Mouse (Mus musculus): ENCODE measurements at regions not wholly inside any gene's neighbourhood (a gene's known extent, or its start where the extent isn't known, plus 50 kb on each side); places are given as distances from the start of the nearest gene placed in this dataset.

DNA sequence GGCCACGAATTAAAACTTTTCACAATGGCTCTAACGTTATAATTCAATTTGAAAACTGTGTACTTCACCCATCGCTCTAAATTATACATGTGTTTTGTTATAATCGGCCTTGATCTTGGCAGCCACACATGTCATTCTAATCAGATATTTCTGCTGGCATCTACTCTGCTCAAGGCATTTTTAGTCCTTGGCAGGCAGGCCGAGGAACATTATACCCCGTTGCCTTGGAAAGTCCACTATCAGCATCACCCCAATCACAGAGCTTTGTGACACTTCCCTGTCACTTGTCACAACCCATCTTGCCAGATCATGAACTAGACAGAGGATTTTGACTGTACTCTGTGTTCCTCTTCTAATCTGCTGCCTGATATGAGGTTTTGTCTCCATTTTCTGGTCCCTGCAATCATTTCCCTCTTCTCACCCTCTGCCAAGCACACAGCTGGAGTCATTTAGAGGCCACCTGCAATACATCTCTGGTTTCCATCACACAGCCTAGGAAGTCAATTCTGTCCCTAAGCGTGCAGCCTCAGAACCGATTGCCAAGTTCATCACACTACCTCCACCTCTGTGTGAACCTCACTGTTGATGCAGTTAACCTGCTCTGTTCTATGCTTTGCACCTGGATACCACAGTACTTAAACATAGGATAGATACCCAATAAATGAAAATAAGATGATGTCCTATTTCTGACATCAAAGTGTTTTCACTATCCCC lies 923.7 kb downstream of the Stpg2 start:
- TF ChIP-seq REST (IDR thresholded peaks at IDR 0.05; ENCODE audit: insufficient read depth, insufficient read length) (no peak), USF1 (IDR thresholded peaks at IDR 0.05; ENCODE audit: low read depth) (no peak), E2F4 (IDR thresholded peaks at IDR 0.05; ENCODE audit: insufficient read depth) (no peak), CEBPB (IDR thresholded peaks at IDR 0.05; ENCODE audit: insufficient read depth, poor library complexity, severe bottlenecking) (no peak), MAX (IDR thresholded peaks at IDR 0.05; ENCODE audit: low read depth) (no peak), TCF12 (IDR thresholded peaks at IDR 0.05; ENCODE audit: insufficient read depth, poor library complexity, severe bottlenecking) (no peak), POLR2AphosphoS2 (IDR thresholded peaks at IDR 0.05; ENCODE audit: insufficient read length, low read depth) (no peak)
- no peak overlapping the region for H3K4me2 ChIP-seq (ENCODE audit: low read depth)
- H3K4me3 ChIP-seq, result no peak overlapping the region
- H3K79me2 ChIP-seq (ENCODE audit: control insufficient read depth, insufficient read depth), result no peaks in the 10 kb centered on the region
- no peak overlapping the region for H3ac ChIP-seq (ENCODE audit: control insufficient read depth, insufficient read length)
- no peaks in the 10 kb centered on the region for H3K36me3 ChIP-seq (ENCODE audit: control insufficient read depth, insufficient read depth)
- no peaks in the 10 kb centered on the region for H3K27me3 ChIP-seq (ENCODE audit: control insufficient read depth, insufficient read depth, insufficient read length)

GRCm38 (mm10) chr3:140143900-140144299 lies 938.4 kb downstream of the Stpg2 start:
- Histone ChIP-seq H3K36me3 (ENCODE audit: control insufficient read depth, insufficient read depth) (no peaks in the 10 kb centered on the region), H3ac (ENCODE audit: control insufficient read depth, insufficient read length) (no peak overlapping the region), H3K4me3 (no peak overlapping the region), H3K4me2 (ENCODE audit: low read depth) (no peak overlapping the region), H3K79me2 (ENCODE audit: control insufficient read depth, insufficient read depth) (no peaks in the 10 kb centered on the region), H3K27me3 (ENCODE audit: control insufficient read depth, insufficient read depth, insufficient read length) (no peaks in the 10 kb centered on the region)
- no peak for TF ChIP-seq POLR2A (IDR thresholded peaks at IDR 0.05; ENCODE audit: insufficient read length, low read depth)
- TF ChIP-seq MAX (IDR thresholded peaks at IDR 0.05; ENCODE audit: low read depth), result no peak
- no peak for TF ChIP-seq MYOG (IDR thresholded peaks at IDR 0.05; ENCODE audit: control insufficient read depth in 1 of 3, insufficient read depth in 1 of 3, insufficient read length in 2 of 3, low read depth in 2 of 3)
- TF ChIP-seq TCF3 (IDR thresholded peaks at IDR 0.05; ENCODE audit: insufficient read length, low read depth), result no peak

DNA sequence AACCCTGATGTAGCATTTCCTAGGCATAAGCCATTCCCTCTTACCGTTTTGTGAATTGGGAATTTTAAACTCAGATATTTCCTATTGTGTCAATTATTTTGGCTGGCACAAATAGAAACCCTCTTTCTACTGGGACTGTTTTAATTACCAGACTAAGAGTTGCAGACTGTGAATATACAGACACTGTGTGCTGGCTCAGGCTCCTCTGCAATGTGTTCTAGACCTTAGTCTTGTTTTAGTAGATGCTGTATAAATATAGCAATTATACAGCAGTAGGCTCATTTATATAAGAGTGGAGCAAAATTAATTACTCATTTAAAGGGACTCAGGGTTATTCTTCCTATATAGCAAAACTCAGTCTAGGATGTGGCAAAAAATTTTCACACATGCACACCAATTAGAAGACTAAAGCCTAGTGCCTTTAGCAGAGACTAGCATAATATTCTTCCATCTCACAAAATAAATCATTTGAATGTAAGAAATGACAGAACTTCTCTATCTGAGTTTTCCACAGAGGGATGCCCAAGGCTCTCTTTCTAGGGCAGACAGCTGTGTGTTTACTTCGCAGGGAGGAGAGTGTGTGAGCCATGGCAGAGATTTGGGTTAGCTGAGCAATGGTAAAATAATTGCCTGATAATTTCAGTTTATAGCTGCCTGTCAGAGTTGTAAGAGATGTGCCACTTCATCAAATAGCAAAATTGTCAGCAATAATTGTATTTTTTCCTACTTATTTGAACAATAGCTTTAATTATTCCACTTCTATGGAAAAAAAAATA lies 941.9 kb downstream of the Stpg2 start:
- TF ChIP-seq TCF12 (IDR thresholded peaks at IDR 0.05; ENCODE audit: insufficient read depth, poor library complexity, severe bottlenecking) (no peak), MAX (IDR thresholded peaks at IDR 0.05; ENCODE audit: low read depth) (no peak), REST (IDR thresholded peaks at IDR 0.05; ENCODE audit: insufficient read depth, insufficient read length) (no peak), MYOG (IDR thresholded peaks at IDR 0.05; ENCODE audit: control insufficient read depth in 1 of 3, insufficient read depth in 1 of 3, insufficient read length in 2 of 3, low read depth in 2 of 3) (no peak), USF1 (IDR thresholded peaks at IDR 0.05; ENCODE audit: low read depth) (no peak), TCF3 (IDR thresholded peaks at IDR 0.05; ENCODE audit: insufficient read length, low read depth) (no peak), POLR2AphosphoS2 (IDR thresholded peaks at IDR 0.05; ENCODE audit: insufficient read length, low read depth) (no peak), SRF (IDR thresholded peaks at IDR 0.05; ENCODE audit: control insufficient read depth, insufficient read length, low read depth) (no peak), E2F4 (IDR thresholded peaks at IDR 0.05; ENCODE audit: insufficient read depth) (no peak), CEBPB (IDR thresholded peaks at IDR 0.05; ENCODE audit: insufficient read depth, poor library complexity, severe bottlenecking) (no peak), POLR2A (IDR thresholded peaks at IDR 0.05; ENCODE audit: insufficient read length, low read depth) (no peak), MYOD1 (IDR thresholded peaks at IDR 0.05; ENCODE audit: control insufficient read depth in 1 of 3, insufficient read length in 2 of 3, low read depth in 2 of 3) (no peak)
- Histone ChIP-seq H3K4me3 (no peak overlapping the region), H3K4me2 (ENCODE audit: low read depth) (no peak overlapping the region), H3K36me3 (ENCODE audit: control insufficient read depth, insufficient read depth) (no peaks in the 10 kb centered on the region), H3ac (ENCODE audit: control insufficient read depth, insufficient read length) (no peak overlapping the region), H3K27me3 (ENCODE audit: control insufficient read depth, insufficient read depth, insufficient read length) (no peaks in the 10 kb centered on the region), H3K79me2 (ENCODE audit: control insufficient read depth, insufficient read depth) (no peaks in the 10 kb centered on the region)

DNA sequence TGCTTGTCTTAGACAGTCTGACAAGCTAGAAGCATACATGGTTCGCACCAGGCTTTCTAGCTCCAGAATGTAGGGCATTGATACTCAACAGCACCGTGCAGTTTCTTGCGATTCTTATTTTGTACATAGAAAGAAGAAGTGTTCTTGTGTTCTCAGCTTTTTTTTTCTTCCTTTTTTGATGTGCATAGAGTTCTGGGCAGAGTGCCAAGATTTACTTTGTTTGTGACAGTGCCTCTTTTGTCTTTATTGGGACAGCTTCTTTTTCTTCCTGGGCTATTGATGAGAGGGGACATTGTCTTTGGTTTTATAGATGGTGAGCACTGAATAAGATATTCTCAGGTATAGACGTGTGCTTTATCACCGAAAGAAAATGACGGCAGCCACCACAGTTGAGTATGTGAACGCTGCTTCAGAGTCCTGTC lies 945.0 kb downstream of the Stpg2 start:
- H3ac ChIP-seq (ENCODE audit: control insufficient read depth, insufficient read length), result no peak overlapping the region
- H3K36me3 ChIP-seq (ENCODE audit: control insufficient read depth, insufficient read depth), result no peaks in the 10 kb centered on the region
- no peaks in the 10 kb centered on the region for H3K79me2 ChIP-seq (ENCODE audit: control insufficient read depth, insufficient read depth)
- no peak overlapping the region for H3K4me3 ChIP-seq
- no peaks in the 10 kb centered on the region for H3K27me3 ChIP-seq (ENCODE audit: control insufficient read depth, insufficient read depth, insufficient read length)
- TF ChIP-seq TCF12 (IDR thresholded peaks at IDR 0.05; ENCODE audit: insufficient read depth, poor library complexity, severe bottlenecking), result no peak
- TF ChIP-seq USF1 (IDR thresholded peaks at IDR 0.05; ENCODE audit: low read depth), result no peak
- no peak for TF ChIP-seq POLR2AphosphoS2 (IDR thresholded peaks at IDR 0.05; ENCODE audit: insufficient read length, low read depth)
- no peak for TF ChIP-seq REST (IDR thresholded peaks at IDR 0.05; ENCODE audit: insufficient read depth, insufficient read length)
- TF ChIP-seq TCF3 (IDR thresholded peaks at IDR 0.05; ENCODE audit: insufficient read length, low read depth), result no peak
- no peak for TF ChIP-seq MYOG (IDR thresholded peaks at IDR 0.05; ENCODE audit: control insufficient read depth in 1 of 3, insufficient read depth in 1 of 3, insufficient read length in 2 of 3, low read depth in 2 of 3)
- no peak for TF ChIP-seq SRF (IDR thresholded peaks at IDR 0.05; ENCODE audit: control insufficient read depth, insufficient read length, low read depth)
- no peak for TF ChIP-seq POLR2A (IDR thresholded peaks at IDR 0.05; ENCODE audit: insufficient read length, low read depth)
- TF ChIP-seq MAX (IDR thresholded peaks at IDR 0.05; ENCODE audit: low read depth), result no peak
- TF ChIP-seq CEBPB (IDR thresholded peaks at IDR 0.05; ENCODE audit: insufficient read depth, poor library complexity, severe bottlenecking), result no peak
- no peak for TF ChIP-seq MYOD1 (IDR thresholded peaks at IDR 0.05; ENCODE audit: control insufficient read depth in 1 of 3, insufficient read length in 2 of 3, low read depth in 2 of 3)
- H3K4me2 ChIP-seq (ENCODE audit: low read depth), result no peak overlapping the region
